Mouse (Mus musculus) mouse embryonic stem cell (cell line): Measurements from ENCODE around the gene B3galt1.

ENCODE experiments used
- in situ Hi-C, 2 experiments: fragments of 300-500 bp; cut with MboI; formaldehyde crosslinking; loops; 1 replicate in 1 of 2; 3 replicates in 1 of 2; pipeline ENCODE4 v1.14.3; 2019 to 2020; ENCODE audit warnings: low sequenced_read_pairs in 2 of 2, low pct_unique_long_range_greater_than_20kb in 1 of 2, mixed read lengths in 1 of 2; ENCODE audit not compliant: unreplicated experiment in 1 of 2

B3galt1 gene

DNA sequence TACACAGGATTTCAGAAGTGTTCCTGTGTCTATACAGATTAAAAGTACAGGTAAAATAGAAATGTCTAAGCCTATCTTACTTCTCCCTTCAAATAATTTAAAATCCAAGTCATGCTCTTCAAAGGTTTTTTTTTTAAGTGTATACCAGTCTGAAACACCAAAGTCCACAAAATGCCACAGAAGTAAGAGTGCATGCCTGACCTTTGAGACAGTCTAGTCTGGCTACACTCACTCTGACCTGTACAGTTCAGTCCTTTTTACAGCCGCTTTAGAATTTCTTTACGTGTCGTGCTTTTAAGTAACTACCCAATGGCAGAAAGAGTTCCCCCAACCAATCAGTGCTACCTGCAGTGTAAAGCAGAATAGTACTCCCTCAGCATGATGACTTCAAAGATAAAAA is 314.2 kb downstream of the B3galt1 start:
- in situ Hi-C loops: no loop called here

DNA sequence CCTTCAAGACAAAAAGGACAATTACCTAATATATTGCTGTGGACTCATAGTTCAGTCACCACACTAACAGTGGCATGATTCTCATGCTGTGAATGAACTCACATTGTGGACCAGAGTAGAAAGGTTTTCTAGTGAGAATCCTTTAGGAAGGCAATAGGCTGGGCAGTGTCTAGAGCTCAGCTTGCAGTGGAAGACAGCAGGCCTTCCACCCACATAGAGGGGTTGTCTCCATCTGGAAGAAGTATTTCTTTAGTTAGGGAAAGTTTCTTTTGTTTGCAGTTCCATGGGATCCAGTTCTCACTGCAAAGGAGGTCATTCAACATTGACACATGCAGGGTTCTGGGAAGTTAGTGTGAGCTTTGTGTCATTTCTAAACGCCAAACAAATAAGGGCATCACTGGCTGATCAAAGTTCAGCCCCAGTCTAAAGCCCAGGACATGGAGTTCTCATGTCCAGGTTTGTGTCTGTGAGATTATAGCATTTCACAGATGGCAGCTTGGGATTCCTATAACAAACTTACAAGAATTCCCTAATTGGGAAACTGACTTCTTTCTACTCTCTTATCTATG is 316.1 kb downstream of the B3galt1 start:
- in situ Hi-C loops: no loop called here

DNA sequence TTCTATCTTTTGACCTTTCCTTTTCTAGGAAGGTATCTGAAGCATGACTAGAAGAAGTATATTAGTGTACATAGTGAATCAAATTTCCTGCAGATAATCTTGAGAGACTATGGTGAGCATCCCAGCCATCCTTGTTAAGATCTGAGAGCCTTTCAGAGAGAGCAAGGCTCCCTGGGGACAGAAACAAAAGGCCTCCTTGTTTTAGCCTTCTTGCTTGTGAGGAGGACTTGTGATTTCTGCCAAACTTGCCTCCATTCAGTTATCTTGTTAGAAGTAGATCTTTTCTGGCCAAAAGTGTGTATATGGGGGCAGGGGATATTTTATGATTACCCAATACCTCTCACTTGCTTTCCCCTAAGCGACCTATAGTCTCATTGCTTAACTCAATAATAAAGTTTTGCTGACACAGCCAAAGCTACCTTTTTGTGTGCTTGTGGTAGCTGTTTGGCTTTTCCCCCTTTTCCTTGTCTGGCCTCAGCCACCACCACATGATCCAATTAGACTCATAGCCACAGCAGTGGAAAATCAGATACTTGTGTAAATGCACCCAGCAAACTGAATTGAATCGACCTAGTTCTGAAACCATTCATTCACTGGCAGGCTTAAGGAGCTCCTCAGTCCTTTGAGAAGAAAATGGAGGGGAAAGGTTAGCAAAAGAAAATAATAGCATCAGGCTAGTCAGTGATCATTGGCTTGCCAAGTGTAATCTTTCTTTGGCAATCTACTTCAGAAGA is 332.5 kb downstream of the B3galt1 start:
- in situ Hi-C loops: no loop called here

DNA sequence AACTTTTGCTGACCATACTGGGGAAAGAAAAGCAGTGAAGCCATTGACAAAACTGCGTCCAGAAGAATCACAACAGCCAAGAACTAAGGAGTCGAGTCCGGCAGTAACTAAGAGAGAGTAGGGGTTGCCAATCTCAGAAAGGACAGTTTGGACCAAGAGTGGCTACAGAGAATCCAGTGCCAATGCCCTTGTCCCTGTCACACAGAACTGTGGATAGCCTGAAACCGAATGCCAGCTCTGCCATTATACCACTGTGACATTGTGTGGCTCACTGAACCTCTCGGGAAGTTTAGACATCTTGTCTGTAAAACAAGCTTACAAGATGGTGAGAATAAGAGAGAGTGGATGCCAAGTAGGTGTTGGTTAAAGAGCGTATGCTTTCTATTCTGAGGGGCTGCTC is 335.9 kb downstream of the B3galt1 start:
- in situ Hi-C loops: no loop called here

DNA sequence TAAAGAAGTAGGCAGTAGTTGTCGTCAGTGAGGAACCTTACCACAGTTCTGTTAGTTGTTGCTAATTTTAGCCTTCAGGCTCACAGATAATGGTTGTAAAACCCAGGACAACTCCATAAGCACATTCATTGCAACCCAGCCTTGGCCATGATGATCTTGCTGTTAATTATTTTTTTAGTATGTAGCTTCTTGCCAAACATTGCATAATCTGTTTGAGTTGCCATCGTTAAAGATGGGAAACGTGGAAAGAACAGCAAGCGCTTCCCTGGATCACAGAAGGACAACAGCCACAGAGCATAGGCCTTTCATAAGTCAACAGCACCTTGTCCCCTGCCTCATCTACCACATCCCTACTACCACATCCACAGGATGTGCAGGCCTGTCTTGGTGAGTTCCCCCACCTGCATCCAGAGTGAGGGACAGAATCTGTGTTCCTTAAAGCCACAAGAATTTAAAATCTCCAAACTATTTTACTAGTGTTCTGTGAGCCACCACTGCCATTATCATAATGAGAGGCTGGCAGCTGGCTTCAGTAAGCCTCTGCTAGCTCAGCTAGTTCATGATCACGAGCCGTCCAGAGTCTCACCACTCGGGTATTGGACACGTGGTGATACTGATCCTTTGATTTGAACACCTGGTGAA is 337.1 kb downstream of the B3galt1 start:
- in situ Hi-C loops: no loop called here

DNA sequence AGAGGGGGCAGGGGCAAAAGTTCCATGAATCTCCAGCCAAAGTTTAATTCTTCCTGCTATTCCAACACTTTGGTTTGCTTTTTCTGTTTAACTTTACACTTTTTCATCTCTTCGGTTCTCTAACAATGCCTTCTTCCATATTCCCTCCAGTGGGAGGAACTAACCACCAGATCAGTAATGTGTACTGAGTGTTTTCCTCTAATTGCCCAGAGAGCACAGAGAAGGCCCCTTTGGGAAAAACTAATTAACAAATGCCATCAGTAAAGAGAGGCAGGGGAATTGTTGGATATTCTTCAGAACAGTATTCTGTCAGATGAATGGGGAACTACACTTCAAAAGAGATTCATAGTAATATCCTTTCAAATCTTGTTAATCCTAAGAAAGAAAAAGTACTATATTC is 338.1 kb downstream of the B3galt1 start:
- in situ Hi-C loops: no loop called here

DNA sequence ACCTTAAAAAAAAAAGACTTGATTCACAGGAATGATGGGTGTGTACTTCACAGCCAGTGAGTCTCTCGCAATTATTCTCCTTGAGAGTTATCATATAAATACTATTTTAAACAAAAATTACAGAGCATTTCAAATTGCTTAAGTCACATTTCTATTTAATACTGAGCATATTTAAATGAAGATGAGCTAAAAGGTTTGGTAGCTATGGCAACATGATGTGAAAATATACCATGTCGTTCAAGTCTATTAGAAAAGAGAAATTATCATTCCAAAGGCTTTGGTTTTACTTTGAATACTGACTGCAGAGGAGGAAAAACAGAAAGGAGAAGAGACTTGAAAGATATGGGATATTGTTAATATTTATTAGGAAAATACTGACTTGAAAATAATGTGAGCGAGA is 366.3 kb downstream of the B3galt1 start:
- in situ Hi-C loops: no loop called here

DNA sequence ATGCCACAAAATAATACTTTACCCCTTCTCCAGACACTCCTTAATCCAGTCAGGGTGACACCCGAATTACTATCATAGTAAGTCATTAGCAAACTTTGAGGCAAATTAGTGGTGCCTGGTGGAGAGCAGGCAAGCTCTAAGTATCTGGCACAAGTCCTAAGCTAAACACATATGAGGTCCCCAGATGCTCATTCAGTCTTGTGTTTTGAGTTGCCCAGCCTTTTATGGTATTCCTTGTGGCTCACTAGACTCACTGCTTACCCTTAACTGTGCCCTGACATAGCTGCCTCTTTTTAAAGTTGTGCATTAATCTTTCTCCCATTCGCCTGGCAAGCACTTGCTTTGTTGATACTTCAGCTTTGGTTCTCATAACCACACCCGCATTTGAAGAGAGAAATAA is 382.7 kb downstream of the B3galt1 start:
- in situ Hi-C loops: no loop called here

DNA sequence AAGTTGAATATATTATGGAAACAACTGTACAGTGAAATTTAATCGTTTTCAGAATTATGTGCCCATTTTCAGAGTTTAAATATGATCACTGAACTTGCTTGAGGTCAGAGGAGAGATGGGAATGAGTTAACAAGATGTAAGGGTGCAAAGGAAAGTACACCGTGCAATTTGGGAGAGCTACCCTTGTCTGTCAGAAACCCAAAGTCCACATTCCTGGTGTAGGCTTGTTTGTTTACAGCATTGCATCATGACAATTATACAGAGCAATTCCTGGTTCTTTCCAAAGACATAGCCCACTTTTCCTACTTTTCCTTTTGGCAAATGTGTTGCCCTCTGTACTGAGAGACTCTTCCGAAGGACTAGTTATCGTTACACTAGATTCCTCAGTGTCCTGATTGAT is 390.5 kb downstream of the B3galt1 start:
- in situ Hi-C loops: no loop called here

DNA sequence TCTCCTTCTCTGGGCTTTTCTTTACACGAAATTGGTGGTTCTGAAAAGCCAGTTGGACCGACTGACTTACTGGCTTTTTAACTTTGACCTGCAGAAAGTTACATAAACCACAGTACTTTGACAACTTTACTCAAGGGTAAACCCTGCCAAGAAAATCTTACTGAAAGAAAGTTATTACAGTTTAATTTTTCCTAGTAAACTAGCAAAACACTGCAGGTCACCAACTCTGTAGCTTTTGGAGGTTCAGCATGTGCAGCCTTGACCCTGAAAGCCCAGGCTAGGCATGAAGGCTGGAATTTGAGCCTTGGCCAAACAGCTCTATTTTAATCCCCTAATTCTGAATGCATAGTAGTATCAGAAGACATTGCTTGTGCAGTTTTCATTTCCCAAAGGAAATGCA is 391.9 kb downstream of the B3galt1 start:
- in situ Hi-C loops: no loop called here

DNA sequence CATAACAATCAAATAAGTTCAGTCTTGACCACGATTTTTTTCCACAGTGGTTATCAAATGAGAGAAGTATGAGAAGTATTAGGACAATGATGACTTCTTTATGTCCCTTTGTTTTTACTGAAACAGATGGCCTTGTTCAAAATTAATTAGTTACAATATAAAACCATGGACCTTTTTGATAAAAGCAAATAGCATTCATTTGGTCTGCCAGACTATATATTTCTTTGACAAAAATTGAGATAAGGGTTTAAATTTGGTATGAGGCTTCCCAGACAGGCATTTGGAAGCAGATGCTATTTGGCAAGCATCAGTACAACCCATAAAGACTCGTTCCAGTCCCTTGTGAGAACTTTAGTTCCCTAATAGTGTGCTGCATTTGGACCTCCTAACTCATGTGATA is 395.0 kb downstream of the B3galt1 start:
- in situ Hi-C loops: no loop called here

DNA sequence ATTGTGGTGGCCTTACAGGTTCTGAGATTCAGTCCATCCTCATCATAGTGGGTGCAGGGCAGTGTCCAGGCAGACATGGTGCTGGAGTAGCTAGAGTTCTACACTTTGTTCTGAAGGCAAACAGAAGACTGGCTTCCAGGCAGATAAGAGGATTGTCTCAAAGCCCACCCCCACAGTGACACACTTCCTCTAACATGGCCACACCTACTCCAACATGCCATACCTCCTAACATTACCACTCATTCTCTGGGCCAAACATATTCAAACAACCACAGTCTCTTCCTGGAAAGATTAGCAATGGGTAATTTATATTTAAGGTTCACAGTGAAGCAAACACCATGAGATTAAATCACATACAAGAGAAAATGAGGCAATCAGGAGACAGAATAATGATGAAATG is 403.1 kb downstream of the B3galt1 start:
- in situ Hi-C loops: no loop called here

DNA sequence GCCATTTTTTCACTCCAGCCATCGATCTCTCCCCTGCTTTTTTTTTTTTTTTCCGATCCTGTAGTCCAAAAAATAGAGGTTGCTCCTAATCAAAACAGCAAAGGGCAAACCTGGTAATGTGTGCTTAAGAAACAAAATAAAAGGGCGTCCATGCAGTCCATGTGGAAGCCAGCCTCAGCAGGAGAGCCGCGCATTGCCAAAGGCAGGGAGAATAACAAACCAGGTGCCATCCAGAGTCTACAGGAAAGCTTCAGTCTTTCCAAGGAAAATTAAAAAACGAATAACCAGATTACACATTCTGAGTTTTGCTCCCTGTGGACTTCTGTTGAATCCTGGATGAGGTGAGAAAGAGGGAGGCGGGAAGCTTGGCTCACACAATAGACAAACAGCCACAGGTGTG is 405.4 kb downstream of the B3galt1 start:
- in situ Hi-C loops: no loop called here

DNA sequence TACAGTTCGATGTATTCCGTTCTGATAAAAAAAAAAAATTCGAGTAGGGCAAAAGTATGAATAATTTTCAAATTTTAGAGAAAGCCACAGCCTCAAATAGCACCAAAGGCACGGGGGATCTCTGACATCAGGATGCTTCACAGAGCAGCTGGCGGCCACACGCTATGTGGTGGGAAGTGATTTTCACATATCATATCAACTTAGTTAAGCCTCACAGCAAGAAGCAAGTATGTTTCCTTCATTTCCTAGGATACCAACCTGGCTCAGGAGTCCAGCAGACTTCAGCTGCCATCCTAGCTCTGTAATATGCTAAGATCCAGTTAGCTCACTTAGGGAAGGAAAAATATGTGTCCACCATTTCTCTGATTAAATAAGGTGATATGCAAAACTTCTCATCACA is 405.9 kb downstream of the B3galt1 start:
- in situ Hi-C loops: no loop called here

DNA sequence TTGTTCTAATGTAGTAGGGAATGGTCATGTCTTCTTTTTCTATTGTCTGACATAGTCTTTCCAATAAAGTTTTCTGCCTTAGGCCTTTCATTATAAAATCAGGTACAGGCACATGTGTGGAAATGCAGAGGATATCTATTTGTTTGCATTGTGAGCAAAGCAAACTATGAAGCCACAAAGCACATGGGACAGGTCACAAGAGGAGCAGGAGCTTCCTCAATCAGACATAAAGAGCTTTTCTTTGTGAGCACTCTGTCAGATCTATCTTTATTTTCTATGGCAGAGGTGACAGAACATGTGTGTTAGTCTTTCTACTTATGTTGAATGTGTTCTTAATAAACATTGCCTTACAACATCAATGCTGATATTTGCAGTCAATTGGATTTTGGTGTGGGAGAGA is 410.1 kb downstream of the B3galt1 start:
- in situ Hi-C loops: no loop called here

DNA sequence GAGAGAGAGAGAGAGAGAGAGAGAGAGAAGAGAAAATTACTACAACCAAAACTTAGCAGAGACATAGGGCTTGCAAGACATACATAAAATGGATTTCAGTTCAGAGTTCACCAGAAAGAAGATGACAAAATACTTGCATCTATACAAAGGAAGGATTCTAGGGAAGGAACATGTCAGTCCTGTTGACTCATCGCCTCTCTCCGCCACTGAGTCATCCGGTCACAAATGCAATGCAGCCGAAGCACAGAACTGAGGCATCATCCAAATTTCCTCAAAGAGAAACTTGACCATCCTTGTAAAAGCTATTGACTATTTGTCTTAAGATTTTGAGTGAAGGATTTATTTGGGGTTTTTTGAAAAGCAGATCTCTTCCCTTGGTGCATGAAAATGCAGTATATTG is 410.8 kb downstream of the B3galt1 start:
- in situ Hi-C loops: no loop called here

DNA sequence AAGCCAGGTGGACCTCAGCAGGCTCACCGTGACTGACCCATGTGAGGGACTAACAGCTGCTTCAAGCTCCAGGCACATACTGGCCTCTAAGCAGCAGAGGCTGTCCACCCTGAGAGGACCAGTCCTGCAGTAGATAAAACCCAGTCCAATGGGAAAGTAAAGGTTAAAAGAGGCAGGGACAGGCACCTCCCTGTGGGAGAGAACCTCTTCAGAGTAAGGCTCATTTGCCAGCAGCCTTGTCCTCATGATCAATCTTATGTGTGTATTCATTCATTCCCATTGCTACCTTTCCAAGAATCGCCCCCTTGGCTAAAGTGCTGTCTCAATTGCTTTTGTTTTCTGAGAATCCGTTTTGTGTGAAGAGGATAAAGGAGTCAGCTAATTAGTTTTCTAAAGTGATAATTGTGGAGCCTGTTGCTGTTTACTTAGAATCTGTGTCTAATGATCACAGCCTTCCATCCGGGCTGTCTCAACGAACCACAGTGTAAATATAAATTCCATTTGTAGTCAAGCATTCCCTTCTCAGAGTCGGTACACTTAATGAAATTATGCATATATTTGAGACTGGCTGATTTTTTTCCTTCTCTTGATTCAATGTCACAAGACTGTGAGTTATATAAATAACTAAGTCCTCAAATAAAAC is 412.1 kb downstream of the B3galt1 start:
- in situ Hi-C loops: no loop called here

DNA sequence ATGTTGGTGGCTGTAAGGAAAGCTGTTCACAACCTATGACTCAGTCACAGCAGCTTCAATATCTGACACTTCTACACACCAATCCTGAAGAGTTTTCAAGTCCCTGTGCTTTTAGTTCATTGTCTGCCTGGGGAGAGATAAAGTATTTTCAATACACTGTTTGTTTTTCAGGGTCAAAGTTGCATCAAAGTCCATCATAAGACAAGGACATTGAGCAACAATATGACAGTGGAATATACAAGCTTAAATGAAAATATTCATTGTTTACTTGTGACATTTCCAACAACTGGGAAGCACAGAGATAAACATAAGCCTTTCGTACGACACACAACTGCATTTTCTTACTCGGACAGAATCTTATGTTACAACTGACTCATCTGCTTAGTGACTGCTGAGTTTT is 417.9 kb downstream of the B3galt1 start:
- in situ Hi-C loops: no loop called here

DNA sequence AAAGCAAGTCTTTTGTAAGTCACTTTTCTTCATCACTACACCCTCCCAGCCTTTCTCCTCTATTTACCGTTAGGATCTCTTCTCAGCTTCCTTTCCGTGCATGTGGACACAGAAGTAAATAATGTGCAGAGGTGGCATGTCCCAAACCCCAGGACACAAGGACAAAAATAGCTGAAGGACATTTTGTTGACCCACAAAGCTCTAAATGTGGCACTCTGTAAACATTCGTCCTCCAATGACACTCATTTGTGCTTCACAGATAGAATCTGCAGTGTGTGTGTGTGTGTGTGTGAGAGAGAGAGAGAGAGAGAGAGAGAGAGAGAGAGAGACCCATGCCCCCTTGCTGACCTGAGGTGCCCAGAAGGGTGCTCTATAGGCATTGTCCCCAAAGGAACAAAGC is 419.5 kb downstream of the B3galt1 start:
- in situ Hi-C loops: no loop called here

DNA sequence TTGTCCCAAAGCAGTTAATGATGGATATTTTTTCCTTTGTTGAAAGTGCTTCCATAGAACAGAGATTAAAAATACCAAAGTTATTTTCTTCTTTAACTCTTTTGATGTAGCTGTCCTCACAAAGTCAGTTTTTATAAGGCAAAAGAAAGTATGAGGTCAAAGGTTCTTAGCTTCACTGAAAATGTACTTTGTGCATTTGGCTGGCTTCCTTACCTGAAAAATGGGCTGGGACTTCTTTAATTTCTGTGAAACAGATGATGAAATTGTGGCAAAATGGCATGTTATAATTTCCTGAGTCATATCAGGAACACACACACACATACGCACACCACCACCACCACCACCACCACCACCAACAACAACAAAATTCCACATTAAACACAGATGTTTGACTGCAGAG is 427.8 kb downstream of the B3galt1 start:
- in situ Hi-C loops: no loop called here
